Mouse (Mus musculus): Measurements from ENCODE around the gene Adipor2.

Adipor2 gene

DNA sequence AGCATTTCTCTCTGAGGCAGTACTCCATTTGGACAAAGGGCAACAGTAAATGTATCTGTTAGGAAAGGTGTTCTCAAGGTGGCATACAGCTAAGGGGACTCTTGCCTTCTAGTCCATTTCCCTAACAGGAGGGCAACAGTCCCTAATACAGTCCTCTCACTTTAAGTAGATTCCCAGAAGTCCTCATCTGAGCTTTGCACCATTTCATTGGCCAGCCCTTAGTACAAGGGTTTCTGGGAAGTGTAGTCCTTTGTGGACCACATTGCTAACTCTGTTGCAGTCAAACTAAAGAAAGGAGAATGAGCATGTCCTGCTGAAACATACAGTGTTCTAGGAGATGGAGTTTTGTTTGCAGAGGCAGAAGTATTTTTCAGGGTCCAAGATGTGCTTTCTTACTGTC lies 76.1 kb downstream of the Adipor2 start:
- peak in 1 of 2 experiments; percentile 71 for DNase-seq

DNA sequence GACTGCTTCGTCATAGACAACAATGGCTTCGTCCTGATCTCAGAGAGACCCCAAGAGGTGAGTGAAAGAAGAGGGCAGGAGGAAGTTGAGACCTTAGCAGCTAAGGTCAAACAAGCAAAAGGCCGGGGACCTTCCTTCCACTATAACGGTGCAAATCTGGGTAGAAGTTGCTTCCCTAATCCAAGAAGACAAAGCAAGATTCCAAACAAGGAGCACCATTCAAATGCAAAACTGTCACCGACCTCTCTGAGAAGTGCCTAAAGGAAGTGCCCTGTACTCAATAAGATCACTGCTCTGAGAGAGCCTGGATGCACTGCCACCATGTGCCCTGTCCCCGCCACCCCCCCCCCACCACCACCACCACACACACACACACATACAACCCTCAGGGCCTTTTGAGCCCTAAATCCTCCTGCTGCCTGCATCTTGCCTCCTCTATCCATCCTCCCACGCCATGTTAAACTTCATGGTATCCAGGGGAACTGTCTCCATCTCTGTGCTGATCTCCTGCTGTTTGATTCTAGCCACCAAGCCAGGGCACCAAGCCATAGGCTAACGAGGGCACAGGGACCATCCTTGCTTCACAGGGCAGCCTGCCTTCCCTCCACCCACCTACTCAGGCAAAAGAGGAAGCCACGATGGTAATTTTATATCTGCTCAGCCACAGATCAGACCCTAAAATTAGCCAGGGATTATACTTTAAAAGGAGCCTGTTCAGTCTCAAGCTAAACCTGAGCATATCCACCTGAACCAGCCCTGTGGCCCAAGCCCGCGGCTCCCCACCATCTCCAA lies 79.2 kb downstream of the Adipor2 start:
- peak in 1 of 2 experiments; percentile 20 for DNase-seq

DNA sequence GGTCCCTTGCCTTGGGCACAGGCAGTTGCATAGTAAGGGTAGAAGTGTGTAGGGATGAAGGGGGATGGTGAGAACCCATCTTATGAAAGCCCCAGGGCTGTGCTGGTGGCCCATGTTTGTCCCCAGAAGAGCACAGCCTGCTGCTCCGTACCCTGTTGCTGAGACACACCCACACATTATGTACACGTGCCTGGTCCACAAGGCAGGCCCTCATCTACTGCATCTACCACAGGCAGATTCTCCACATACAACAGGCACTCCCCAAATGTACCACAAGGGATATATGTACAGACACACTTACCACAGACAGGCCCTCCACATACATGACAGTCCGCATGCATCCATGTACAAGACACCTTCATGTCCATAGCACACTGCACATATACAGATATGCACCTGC lies 80.2 kb downstream of the Adipor2 start:
- DNase-seq, result peak in 1 of 2 experiments; percentile 3

DNA sequence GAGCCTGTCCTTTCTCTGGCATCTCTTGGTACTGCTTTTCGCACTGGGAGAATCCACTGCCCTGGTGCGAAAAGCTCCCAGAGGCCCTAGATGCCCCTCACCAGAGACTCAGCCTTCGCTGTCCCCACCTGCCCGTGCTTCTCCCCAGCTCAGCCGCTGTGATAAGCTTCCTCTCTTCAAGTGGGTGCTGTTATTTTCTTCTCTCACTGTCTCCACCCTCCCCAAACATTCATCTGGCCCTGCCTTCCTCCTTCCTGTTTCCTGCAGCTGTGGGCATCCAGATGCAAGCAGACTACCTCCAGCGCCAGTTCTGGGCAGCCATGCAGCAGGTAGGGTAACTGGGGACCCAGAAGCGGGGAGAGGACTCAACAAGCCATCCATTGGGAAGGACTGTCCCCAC lies 81.4 kb downstream of the Adipor2 start:
- no peak for DNase-seq

DNA sequence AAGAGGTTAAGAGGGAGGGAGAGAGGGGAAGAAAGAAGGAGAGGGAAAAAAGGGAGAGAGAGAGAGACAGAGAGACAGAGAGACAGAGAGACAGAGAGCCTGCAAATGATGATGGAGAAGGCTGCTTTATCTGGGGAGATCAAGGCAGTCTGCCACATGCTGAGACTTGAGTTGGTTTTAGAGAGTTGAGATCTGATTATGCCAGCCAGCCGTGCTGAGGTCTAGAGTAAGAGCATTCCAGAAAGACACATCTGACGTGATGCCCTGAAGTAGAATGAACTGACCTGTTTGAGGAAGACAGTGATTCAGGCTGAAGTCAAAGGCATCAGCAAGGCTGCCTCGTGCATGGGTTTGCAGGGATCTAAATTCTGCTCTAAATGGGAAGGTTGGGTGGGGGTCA lies 83.7 kb downstream of the Adipor2 start:
- DNase-seq, result no peak

DNA sequence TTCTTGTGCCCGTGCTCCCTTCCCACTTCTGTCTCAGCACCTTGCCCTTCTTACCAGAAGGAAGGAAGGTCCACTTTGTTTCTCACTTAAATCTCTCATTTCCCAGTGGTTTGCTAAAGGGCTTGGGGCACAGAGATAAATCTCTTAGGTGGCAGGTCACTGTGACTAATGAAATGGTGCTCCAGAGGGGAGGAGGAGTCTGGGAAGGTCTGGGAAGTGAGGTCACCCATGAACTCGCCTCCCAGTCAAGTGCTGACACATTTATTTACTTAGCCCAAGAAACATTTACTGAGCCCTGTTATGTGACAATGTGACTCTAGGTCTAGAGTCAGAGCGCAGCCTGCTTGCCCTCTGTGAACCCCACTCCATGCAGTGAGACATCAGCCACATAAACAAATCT lies 84.3 kb downstream of the Adipor2 start:
- no peak for DNase-seq

DNA sequence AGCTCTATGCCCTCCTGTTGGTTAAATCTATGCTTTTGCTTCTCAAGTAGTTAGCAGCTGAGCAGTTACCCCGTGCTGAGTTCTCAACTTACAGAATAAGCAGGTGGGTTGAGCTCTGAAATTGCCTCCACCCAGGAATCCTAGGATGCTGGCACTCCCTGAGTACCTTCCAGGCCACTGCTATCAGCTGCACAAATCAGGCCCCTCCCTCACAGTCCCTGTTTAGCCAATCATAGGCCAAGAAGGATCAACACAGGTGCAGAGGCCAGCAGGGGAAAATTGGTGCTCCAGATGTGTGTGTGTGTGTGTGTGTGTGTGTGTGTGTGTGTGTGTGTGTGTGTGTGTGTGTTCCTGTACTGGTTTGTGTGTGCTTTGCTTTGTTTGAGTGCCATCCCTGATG lies 85.4 kb downstream of the Adipor2 start:
- DNase-seq, result no peak

DNA sequence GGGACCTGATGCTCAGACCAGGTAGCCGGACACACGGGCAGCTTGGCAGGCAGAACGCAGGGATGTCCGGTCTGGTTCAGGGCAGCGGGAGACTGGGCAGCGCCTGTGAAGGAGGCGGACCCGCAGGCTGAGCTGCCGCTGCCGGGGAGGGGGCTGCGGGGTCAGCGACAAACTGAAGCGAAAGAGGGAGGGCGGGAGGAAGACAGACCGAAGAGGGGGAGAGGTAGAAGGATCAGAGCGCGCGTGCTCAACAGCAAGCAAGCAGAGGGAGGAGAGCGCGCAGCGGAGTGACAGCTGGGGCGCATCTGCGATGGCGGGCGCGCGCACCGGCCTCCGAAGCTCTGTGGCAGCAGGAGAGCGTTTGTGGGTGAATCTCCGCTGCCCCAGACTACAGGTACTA lies 87.0 kb downstream of the Adipor2 start, which contains the start of gene Lrtm2:
TSS of gene Lrtm2 (minus strand) at position 261 of the 400 bp plus-strand sequence.
- peak; percentile 70 to 75 for DNase-seq

DNA sequence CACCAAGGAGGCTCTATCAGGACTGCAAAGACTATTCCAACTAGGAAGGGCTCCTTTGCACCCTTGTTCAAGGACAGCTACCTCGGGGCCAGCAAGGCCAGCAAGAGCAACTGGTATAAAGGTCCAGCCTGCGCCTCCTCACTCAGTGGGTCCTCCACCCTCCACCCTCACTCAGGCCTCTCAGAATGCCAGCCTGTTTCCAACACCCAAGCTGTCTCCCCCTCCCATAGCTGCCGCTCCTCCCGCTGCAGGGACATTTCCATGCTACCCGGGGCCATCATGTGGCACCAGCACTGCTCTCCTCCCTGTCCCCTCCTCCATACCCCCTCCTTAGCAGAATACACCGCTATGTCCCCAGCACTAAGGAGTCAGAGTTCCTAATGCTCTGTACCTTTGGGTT lies 87.6 kb downstream of the Adipor2 start:
- peak in 1 of 2 experiments; percentile 50 for DNase-seq

DNA sequence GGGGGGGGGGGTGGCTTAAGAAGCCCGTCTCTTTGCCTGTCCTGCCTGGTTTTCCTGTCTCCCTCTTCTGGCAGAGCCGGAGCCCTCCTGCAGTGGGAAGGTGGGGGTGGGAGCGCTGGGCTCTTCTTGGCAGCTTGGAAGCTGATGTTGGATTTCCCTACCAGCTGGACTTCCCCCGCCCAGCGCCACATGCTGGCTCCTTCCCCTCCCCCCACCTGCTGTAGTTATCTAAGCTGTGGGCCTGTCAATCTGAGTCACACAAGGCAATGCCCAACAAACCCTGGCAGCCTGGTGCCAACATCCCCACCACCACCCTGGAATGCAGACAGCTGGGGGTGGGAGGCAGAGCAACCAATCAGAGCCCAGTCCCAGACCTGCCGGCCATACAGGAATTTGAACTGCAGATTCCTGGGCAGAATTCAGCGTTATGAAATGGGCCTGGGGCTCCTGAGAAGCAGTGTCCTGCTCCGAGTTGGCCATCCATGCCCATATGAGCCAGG lies 88.2 kb downstream of the Adipor2 start:
- peak; percentile 88 to 89 for DNase-seq

DNA sequence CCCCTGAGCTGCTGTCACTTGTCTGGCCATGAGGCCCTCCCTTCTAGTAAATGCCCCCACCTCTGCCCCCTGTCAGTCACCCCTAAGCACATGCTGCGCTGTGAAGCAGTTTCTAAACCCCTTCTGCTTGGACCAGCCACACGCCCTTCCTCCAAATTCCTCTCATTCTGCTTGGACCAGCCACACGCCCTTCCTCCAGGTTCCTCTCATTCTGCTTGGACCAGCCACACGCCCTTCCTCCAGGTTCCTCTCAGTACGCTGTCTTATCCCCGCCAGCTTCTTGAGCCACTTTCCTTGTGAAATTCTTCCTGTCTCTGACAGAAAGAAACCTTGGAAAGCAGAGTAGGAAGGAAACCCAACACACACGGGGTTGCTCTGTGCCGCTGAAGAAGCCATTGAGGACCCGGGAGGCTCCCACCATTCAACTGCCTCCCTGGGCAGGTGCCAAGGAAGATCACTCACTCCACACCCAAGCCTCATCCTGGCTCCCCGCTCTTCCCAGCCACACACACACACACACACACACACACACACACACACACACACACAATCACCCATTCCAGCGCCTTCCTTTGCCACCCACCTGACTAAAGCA lies 88.9 kb downstream of the Adipor2 start:
- DNase-seq, result peak; percentile 76 to 77

DNA sequence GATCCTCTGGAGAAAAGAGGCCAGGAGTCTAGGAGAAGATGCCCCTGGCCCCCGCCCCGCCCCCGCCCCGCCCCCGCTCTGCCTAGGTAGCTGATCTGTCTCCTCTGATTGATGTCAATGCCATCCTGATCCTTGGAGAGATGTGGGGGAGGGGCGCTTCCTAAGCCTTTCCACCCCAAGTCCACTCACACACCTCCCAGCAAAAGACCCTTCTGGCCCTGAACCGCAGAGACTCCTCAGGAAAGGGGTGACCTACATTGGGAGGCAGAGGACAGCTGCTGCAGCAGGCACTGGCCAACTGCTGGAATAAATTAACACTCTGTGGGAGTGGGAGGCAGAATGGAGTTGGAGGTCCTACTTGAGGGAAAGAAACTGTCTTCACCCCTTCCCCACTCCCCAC lies 91.0 kb downstream of the Adipor2 start:
- no peak for DNase-seq

DNA sequence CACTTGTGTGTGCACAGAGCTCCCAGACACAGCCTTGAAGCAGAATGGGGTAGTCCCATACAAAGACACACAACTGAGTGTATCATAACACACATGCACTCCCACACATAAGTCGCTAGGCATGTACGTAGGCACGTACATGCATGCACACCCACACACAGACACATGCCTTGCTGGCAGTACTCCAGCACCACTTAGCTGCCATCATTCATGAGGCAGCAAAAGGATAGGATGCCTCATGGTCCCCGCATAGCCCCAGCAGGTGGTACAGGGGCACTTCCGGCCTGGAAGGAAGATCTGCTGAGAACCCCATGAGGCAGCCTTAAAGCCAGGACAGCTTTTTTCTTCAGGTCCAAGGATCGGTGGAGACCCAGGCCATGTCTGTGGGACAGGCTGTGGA lies 91.5 kb downstream of the Adipor2 start:
- DNase-seq, result peak; percentile 54

DNA sequence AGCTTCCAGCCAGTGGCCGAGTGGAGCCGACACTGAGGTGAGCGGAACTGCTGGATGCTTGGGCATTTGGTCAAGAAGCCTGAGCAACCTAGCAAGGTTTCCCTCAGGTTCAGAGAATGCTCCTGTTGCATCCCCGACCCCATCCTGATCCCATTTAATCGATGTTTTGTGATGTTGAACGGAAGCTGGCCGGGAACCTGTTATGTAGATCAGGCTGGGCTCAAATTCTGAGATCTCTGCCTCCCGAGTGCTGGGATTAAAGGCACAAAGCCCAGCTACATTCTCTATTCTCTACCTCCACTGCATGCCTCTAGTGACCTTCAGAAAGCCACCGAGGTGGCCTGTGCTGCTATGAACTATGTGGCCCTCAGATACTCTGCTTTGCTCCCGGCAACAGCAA lies 92.7 kb downstream of the Adipor2 start:
- DNase-seq, result no peak

DNA sequence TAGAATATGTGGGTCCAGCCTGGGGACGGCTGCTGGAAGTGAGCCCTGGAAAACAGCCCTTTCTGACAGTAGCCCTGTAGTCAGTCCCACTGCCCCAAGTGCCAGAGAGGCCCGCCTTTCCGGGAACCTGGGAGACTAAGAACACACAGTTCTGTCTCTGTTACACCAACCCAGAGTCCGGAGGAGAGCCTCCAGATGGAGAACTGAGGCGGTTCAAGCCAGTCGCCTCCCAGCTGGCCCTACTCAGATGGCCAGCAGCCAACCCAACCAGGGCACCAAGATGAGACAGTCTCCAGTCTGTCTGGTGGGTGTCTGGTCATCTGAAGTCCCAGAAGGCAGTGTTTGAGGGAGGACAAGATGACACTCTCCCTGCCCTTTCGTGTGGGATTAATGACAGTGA lies 95.8 kb downstream of the Adipor2 start:
- peak; percentile 79 to 84 for DNase-seq

DNA sequence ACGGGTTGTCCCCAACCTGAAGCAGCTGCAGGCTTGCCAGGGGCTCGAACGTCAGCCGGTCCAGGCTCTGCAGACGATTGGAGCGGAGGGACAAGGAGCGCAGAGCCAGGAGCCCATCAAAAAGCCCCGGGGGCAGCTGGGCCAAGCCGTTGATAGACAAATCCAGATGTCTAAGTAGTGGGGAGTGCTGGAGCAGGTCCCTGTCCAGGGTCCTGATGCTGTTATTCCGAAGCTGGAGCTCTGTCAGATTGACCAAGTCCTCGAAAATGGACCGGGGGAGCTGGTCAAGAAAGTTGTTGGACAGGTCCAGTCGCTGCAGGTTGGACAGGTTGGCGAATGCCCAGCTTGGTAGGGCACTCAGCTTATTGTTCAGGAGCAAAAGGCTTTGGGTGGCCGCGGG lies 97.0 kb downstream of the Adipor2 start:
- no peak for DNase-seq

DNA sequence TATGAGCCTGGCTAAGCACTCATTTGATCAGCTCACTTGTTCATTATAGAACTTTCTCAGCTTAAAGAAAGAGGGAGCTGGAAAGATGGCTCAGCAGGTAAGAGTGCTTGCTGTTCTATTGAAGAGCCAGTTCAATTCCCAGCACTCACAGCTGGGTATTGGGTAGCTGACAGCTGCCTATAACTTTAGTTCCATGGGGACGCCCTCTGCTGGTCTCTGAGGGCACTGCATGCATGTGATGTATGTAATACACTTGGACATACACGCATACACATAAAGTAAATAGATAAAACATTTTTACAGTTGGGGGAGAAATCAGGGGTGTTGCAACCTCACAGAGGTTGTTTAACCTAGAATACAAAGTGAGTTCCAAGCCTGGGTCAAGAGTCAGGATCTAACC lies 98.1 kb downstream of the Adipor2 start:
- peak; percentile 50 to 70 for DNase-seq

DNA sequence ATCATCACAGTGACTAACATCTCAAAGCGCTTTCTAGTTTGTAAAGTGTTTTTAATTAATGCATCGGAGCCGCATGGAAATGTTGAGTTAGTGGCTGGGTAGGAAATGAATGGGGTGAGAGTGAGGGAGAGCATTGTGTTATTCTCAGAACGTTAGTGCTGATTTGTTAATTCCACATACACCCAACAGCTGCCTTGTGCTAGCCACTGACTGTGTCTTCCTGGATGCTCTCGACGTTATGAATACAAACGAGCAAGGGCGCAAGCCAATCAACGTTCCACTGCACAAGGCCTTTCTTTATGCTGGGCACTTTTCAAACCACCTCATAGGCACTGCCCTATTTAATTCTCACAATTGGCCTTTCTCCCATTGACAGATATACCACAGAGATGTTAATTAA lies 98.8 kb downstream of the Adipor2 start:
- DNase-seq, result no peak

DNA sequence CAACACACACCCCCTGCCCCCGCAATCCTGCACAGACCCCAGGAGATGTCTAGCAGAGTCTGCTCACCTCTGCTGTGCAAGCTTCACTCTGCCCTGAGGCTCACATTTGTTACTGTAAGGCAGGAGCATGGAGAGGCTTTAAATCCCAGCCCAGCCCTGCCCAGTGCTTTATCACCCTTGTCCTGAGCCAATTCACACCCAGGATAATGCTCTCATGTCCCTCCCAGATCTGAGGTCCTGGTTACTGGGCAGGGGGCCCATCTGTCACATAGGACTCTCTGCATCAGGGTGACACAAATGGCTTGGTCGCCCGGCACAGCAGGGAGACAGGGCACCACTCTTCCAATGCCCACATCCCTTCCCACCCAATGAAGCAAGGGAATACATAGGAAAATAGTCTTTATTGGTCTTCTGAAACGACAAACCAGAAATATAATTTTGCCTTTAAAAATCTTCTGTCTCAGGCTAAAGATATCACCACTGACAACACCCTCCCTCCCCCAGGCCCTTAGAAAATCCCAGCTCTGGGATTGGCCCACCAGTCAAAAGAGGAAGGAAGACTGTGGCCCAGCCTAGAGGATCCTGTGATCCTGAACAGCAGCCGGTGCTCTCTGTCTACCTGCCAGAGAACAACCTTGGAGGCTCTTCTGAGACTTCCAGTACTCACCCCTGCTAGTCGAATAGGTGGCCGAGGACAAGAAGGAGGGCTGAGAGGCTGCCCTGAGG lies 102.6 kb downstream of the Adipor2 start:
- DNase-seq, result peak; percentile 64 to 79

DNA sequence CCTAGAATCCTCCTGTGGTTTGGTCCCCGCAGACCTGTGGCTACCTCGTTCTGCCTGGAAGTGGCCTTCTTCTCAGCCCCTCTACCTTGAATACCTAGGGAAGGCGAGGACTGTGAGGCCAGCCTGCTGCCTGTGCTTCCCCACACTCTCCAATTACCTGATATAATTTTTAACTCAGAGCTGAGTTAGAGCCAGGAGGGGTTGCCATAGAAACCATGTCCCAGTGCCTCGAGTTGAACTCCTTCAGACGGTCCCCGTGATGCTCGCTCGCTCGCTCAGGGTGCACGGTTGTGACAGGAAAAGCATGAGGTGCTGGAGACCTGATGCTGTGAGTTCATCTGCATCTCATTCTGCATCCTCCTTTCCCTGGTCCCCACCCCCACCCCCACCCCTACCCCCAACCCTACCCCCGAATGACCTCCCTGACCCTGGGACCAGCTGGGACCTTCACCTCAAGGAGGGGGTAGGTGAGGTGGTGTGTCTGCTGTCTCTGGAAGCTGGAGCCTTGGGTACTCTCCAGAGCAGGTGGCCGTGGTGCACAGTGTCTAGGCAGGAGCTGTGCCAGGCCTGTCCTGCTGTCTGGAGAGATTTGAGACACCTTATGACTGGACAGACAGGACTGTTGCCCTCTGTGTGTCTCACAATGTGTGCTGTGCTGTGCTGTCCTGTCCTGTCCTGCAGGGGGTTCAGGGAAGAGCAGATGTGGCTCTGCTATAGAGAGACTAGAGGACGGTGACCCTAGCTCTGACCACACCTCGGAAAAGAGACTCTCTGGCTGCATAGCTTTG lies 103.7 kb downstream of the Adipor2 start:
- DNase-seq, result peak; percentile 54 to 56

DNA sequence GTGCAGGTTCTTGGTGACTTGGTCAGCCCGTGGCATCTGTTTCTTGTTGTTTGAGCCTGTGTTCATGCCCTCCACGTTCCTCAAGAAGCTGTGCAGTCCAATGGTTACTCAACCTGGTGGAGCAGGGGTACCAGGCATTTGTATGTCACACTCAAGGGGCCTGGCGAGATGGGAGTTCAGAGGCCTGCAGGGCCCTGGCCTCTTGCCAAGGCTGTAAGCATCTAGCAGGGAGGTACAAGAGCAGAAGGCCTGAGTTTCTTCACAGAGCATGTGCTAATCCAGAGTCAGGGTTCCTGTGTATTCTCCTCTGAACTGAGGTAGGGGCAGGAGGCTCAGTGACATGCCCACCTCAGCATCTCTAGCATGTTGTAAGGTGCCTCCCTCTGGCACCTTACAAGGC lies 104.4 kb downstream of the Adipor2 start:
- DNase-seq, result peak; percentile 59 to 67

DNA sequence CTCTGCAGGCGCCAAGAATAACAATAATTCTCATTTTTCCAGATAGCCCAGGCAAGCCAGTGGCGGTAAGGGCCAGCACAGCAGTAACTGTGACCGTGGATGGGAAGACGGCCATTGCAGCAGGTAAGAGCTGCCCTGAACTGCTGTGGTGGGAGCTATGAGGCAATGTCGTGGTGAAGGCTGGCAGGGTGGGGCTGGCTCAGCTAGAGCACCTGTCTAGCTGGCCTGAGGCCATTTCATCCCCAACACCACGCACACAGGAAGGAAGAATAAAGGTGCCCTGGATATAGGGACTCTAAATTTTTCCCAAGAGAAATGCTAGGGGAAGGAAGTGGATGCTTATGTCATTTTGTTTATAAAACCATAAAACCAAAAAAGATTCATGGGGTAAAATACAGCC lies 105.1 kb downstream of the Adipor2 start:
- peak; percentile 44 to 45 for DNase-seq

DNA sequence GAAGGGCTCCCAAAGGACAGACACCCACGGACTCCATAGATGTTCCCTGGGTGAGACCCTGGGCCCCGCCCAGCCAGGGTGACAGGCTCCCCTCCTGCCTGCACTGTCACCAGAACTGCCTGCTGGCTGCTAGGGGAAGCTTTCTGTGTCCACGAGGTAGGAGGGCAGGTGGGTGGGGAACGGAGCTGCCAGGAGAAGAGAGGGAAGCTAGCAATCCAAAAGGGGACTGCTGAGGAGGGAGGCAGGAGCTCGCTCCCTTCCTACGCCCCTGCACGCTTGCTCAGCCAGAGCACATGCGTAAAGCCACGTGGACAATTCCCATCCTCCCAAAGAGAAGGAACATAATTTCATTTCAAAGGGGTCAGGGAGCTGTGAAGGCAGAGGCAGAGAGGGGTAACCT lies 107.3 kb downstream of the Adipor2 start:
- peak in 1 of 2 experiments; percentile 5 for DNase-seq

Data from cerebellum, postnatal 10 days (tissue).